Mouse (Mus musculus) hindbrain, embryonic 16.5 days (tissue): Measurements from ENCODE around the gene Exoc6. TPM values are rescaled to one million over a fixed set of nuclear protein-coding genes. Genes with fewer than 3 reads are reported as not detected.
A peak's percentile ranks its signal among the peaks of the same experiment; 100 is the strongest.

Experiments used
- ATAC-seq: fragments of 200-750 bp; cut with Nextera tagmentation; 2 replicates; pipeline ENCODE4 v1.8.0; 2017; ENCODE audit warnings: moderate TSS enrichment, moderate library complexity
- H3K27ac ChIP-seq: fragments of 300-500 bp; sonication (generic); 2 replicates; pipeline ENCODE4 v1.5.1; 2014; ENCODE audit warnings: low read depth, mild to moderate bottlenecking, control low read depth, low read length, moderate library complexity
- H3K27me3 ChIP-seq: fragments of 300-500 bp; sonication (generic); replicated peaks from 2 replicates; pipeline ENCODE4 v1.6.1; 2014; ENCODE audit warnings: low read length; ENCODE audit not compliant: control insufficient read depth, insufficient read depth
- H3K36me3 ChIP-seq: fragments of 300-500 bp; sonication (generic); 2 replicates; pipeline ENCODE4 v1.6.1; 2014; ENCODE audit warnings: mild to moderate bottlenecking, low read length, moderate library complexity, mixed read lengths; ENCODE audit not compliant: control insufficient read depth, insufficient read depth
- H3K4me1 ChIP-seq: fragments of 300-500 bp; sonication (generic); 2 replicates; pipeline ENCODE4 v1.6.1; 2014; ENCODE audit warnings: low read depth, low read length; ENCODE audit not compliant: control insufficient read depth, insufficient read depth
- H3K4me2 ChIP-seq: fragments of 300-500 bp; sonication (generic); 2 replicates; pipeline ENCODE4 v1.6.1; 2014; ENCODE audit warnings: mild to moderate bottlenecking, low read length, control low read depth, moderate library complexity
- H3K4me3 ChIP-seq: fragments of 300-500 bp; sonication (generic); 2 replicates; pipeline ENCODE4 v1.5.1; 2014; ENCODE audit warnings: mild to moderate bottlenecking, low read length, control low read depth, moderate library complexity
- H3K9ac ChIP-seq: fragments of 300-500 bp; sonication (generic); 2 replicates; pipeline ENCODE4 v1.6.1; 2014; ENCODE audit warnings: low read depth, mild to moderate bottlenecking, control low read depth, low read length, moderate library complexity
- H3K9me3 ChIP-seq: fragments of 300-500 bp; sonication (generic); 2 replicates; pipeline ENCODE4 v1.6.1; 2014; ENCODE audit warnings: mild to moderate bottlenecking, low read length, moderate library complexity; ENCODE audit not compliant: control insufficient read depth
- WGBS: fragments of 180-500 bp; shearing (Covaris S2); extraction: QIAGEN DNeasy Blood & Tissue Kit; methylation state at CpG from one replicate; pipeline ENCODE4 v1.1.7; 2014; 5-methylcytosine and 5-hydroxymethylcytosine counted together
- polyA plus RNA-seq: library from polyadenylated mRNA; unstranded; fragments of >200 nt; fragmentation: Nextera tagmentation; extraction: Ambion mirVana; gene quantifications from 2 replicates; pipeline ENCODE4 v1.2.1, GENCODE M21; 2015

Gene Exoc6
- polyA plus RNA-seq, result 21.7 and 22.5 TPM in 2 replicates

GRCm38 (mm10) chr19:37550101-37551039, at the start of gene Exoc6:
TSS of gene Exoc6 (plus strand) at chr19:37550418.
- Histone ChIP-seq H3K27ac (peak within 1 kb of the TSS; percentile 74), H3K27me3 (peaks cover 3% of the 10 kb centered on the region; the same call in 1 of the 2 replicates), H3K4me3 (peak within 1 kb of the TSS; percentile 80), H3K36me3 (no peaks in the 10 kb centered on the region), H3K9me3 (no peaks in the 10 kb centered on the region), H3K4me2 (peak within 1 kb of the TSS; percentile 76), H3K9ac (peak within 1 kb of the TSS; percentile 85), H3K4me1 (peaks cover 4% of the 10 kb centered on the region; the same call in 1 of the 2 replicates)
- under 1% methylated on average over 80 of the region's 89 CpGs for WGBS
- ATAC-seq, result peak; percentile 93

GRCm38 (mm10) chr19:37502996-37503395, 47.2 kb upstream of the Exoc6 start:
- WGBS, result 92% methylated on average over 8 of the region's 8 CpGs
- H3K4me1 ChIP-seq, result no peaks in the 10 kb centered on the region
- no peak for ATAC-seq
- no peak overlapping the region for H3K4me2 ChIP-seq
- H3K9ac ChIP-seq, result no peak overlapping the region
- no peak overlapping the region for H3K27ac ChIP-seq
- no peak overlapping the region for H3K4me3 ChIP-seq
- H3K9me3 ChIP-seq, result no peaks in the 10 kb centered on the region
- H3K36me3 ChIP-seq, result no peaks in the 10 kb centered on the region
- no peaks in the 10 kb centered on the region for H3K27me3 ChIP-seq

- Histone ChIP-seq H3K27ac (no peak overlapping the region), H3K4me2 (no peak overlapping the region), H3K4me3 (no peak overlapping the region), H3K9me3 (no peaks in the 10 kb centered on the region), H3K9ac (no peak overlapping the region), H3K4me1 (no peaks in the 10 kb centered on the region), H3K27me3 (no peaks in the 10 kb centered on the region), H3K36me3 (no peaks in the 10 kb centered on the region)
- no peak for ATAC-seq
- WGBS, result 78% methylated on average over 7 of the region's 7 CpGs
These were observed 44.2 kb upstream of the Exoc6 start for GRCm38 (mm10) chr19:37506066-37506465.

GRCm38 (mm10) chr19:37506614-37507013, 43.6 kb upstream of the Exoc6 start:
- Histone ChIP-seq H3K4me1 (no peaks in the 10 kb centered on the region), H3K27me3 (no peaks in the 10 kb centered on the region), H3K9me3 (no peaks in the 10 kb centered on the region), H3K4me2 (no peak overlapping the region), H3K36me3 (no peaks in the 10 kb centered on the region), H3K9ac (no peak overlapping the region), H3K4me3 (no peak overlapping the region), H3K27ac (no peak overlapping the region)
- ATAC-seq, result no peak
- 71% methylated on average over 5 of the region's 5 CpGs for WGBS

- no peak for ATAC-seq
- Histone ChIP-seq H3K36me3 (no peaks in the 10 kb centered on the region), H3K4me1 (no peaks in the 10 kb centered on the region), H3K4me3 (no peak overlapping the region), H3K27me3 (no peaks in the 10 kb centered on the region), H3K9ac (no peak overlapping the region), H3K4me2 (no peak overlapping the region), H3K27ac (no peak overlapping the region), H3K9me3 (no peaks in the 10 kb centered on the region)
- WGBS, result 14% methylated on average over 11 of the region's 11 CpGs
These were observed 40.5 kb upstream of the Exoc6 start for GRCm38 (mm10) chr19:37509725-37510124.

GRCm38 (mm10) chr19:37514811-37515292, 35.4 kb upstream of the Exoc6 start:
- no peaks in the 10 kb centered on the region for H3K9me3 ChIP-seq
- 54% methylated on average over 7 of the region's 7 CpGs for WGBS
- ATAC-seq, result no peak
- H3K27ac ChIP-seq, result no peak overlapping the region
- H3K36me3 ChIP-seq, result no peaks in the 10 kb centered on the region
- H3K9ac ChIP-seq, result no peak overlapping the region
- H3K4me3 ChIP-seq, result no peak overlapping the region
- no peak overlapping the region for H3K4me2 ChIP-seq
- H3K4me1 ChIP-seq, result no peaks in the 10 kb centered on the region
- no peaks in the 10 kb centered on the region for H3K27me3 ChIP-seq

GRCm38 (mm10) chr19:37517419-37517818, 32.8 kb upstream of the Exoc6 start:
- H3K27ac ChIP-seq, result no peak overlapping the region
- no peaks in the 10 kb centered on the region for H3K4me1 ChIP-seq
- no peak overlapping the region for H3K4me2 ChIP-seq
- no peaks in the 10 kb centered on the region for H3K9me3 ChIP-seq
- no peaks in the 10 kb centered on the region for H3K36me3 ChIP-seq
- H3K4me3 ChIP-seq, result no peak overlapping the region
- no peaks in the 10 kb centered on the region for H3K27me3 ChIP-seq
- 86% methylated on average over 7 of the region's 7 CpGs for WGBS
- H3K9ac ChIP-seq, result no peak overlapping the region
- no peak for ATAC-seq

GRCm38 (mm10) chr19:37520740-37521433, 29.3 kb upstream of the Exoc6 start:
- WGBS, result 52% methylated on average over 18 of the region's 18 CpGs
- Histone ChIP-seq H3K36me3 (no peaks in the 10 kb centered on the region), H3K9me3 (no peaks in the 10 kb centered on the region), H3K4me2 (no peak overlapping the region), H3K27ac (no peak overlapping the region), H3K4me3 (no peak overlapping the region), H3K27me3 (no peaks in the 10 kb centered on the region), H3K4me1 (no peaks in the 10 kb centered on the region), H3K9ac (no peak overlapping the region)
- no peak for ATAC-seq

- Histone ChIP-seq H3K27me3 (no peaks in the 10 kb centered on the region), H3K4me1 (no peaks in the 10 kb centered on the region), H3K36me3 (no peaks in the 10 kb centered on the region), H3K27ac (no peak overlapping the region), H3K9me3 (no peaks in the 10 kb centered on the region), H3K4me2 (no peak overlapping the region), H3K4me3 (no peak overlapping the region), H3K9ac (no peak overlapping the region)
- no peak for ATAC-seq
- 55% methylated on average over 2 of the region's 2 CpGs for WGBS
These were observed 28.8 kb upstream of the Exoc6 start for GRCm38 (mm10) chr19:37521434-37521781.
